Mouse (Mus musculus) forelimb bud, embryonic 11.5 days (tissue): ENCODE results near the gene Myh2.
A peak's percentile ranks its signal among the peaks of the same experiment; 100 is the strongest.

Source experiments
- DNase-seq: peaks from one replicate; pipeline ENCODE4 v3.0.0-alpha.2; 2012; ENCODE audit warnings: low read depth, low spot score

Myh2 gene

DNA sequence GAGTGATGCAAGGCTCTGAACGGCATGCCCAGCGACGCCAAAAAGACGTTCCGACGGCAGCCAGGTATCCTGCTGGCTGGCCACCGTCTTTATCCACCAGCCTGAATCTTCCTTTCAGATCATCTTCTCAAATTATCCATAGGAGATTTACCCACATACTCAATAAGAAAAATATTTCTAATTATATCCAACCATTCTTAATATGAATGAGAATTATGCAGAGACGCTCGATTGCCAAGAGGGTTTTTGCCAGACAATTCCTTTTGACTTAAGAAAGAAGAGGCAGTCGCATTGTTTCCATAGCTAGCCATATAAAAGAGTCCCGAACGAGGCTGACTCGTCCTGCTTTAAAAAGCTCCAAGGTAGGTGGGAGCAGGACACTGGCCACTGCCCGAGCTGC, at the start of gene Myh2:
Myh2 (plus strand) TSS at position 301 of the 400 bp plus-strand sequence.
- no peak for DNase-seq

GRCm38 (mm10) chr11:67124943-67125342, 45.9 kb upstream of the Myh2 start:
- no peak for DNase-seq

- DNase-seq = no peak
These were observed 45.5 kb upstream of the Myh2 start for GRCm38 (mm10) chr11:67125361-67125760.

GRCm38 (mm10) chr11:67133526-67133925, 37.3 kb upstream of the Myh2 start:
- DNase-seq = no peak

- no peak for DNase-seq
These were observed 36.2 kb upstream of the Myh2 start for GRCm38 (mm10) chr11:67134654-67135053.

- DNase-seq = no peak
These were observed 35.3 kb upstream of the Myh2 start for GRCm38 (mm10) chr11:67135532-67135931.

DNA sequence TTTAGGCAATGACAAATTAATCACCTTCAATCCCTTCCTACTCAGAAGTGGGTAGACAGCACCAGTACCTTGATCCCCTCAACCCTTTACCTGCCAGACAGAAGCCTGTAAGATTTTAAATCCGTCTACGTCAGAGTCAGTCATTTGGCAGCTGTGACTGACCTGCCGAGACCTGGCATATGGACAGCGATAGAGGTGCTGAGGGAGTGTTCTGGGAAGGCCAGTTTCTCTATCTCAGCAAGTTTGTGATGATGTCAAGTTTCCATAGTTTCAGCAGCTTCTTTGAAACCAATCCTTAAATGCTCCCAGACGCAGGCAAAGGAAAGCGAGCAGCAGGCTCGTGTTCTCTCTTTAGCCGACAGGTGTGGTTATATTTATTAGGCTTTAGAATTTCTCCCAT, 31.3 kb upstream of the Myh2 start:
- DNase-seq = peak; percentile 8

GRCm38 (mm10) chr11:67140175-67140574, 30.7 kb upstream of the Myh2 start:
- no peak for DNase-seq

- DNase-seq = no peak
These were observed 29.8 kb upstream of the Myh2 start for GRCm38 (mm10) chr11:67141031-67141430.

DNA sequence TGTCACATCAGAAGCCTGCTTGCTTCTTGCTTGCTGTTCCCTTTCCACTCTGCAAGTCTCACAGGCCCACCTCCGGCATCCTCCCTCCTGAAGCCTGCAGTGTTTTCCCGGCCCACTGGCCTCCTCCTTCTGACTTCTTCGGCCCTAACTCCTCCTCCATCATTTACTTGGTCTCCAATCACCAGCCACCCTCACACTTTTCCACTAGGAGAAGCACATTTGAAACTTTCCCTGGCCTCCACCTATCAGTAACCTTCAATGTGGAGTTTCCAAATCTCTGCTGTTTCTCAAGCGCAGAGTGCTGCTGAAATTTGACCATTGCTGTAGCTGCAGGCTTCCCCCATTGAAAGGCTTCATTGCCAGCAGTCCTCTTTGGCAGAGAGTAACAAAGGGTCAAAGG, 28.8 kb upstream of the Myh2 start:
- DNase-seq = peak; percentile 6

DNA sequence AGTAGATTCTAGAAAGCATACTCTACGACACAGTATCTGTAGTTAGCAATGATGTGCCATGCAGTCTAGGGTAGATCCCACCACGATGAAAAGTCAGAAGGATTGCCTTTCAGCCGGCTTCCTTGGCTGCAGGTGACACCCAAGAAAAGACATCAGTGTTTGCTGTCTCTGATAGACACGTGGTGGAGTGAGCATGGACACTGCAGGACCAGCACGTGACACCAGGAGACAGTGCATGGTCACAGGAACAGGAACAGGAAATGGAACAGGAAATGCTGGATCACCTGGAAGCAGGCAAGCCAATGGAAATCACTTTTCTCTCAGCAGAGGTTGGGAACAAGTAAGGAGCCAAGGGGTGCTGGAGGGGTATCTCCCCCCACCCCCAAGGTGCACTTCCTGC, 27.8 kb upstream of the Myh2 start:
- DNase-seq = no peak

GRCm38 (mm10) chr11:67143863-67144498, 26.8 kb upstream of the Myh2 start:
- DNase-seq = no peak

DNA sequence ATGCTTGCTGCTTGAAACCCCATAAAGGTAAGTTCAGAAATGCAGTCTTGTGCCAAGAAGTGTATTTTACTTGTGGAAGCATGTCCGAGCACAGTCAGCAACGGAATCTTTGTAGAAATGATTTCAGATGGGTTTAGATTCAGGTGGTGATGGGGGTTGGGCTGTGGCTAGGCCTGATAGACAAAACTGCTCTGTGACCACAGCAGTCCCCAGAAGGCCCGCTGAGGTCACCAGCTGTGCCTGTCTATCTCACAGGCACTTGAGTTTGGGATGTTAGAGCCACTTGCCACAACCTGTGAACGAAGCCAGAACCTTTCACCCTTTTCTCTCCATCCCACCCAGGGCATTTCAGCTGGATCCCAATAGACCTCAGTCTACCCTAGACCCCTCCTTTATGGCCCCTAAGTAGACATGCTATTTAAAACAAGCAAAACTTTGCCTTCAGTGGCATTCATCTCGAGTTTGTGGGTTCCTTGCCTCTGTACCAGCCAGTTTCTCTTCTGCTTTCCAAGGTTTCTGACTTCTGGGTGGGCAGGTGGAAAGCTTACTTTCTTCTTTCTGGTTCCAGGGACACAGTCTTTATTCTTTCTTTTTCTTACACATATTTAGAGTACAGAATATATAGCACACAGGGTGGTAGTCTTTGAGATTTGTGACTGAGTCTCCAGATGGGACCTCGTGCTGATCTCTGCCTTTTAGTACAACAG, 26.1 kb upstream of the Myh2 start:
- DNase-seq = no peak

- DNase-seq = no peak
These were observed 25.1 kb upstream of the Myh2 start for GRCm38 (mm10) chr11:67145482-67146408.

GRCm38 (mm10) chr11:67146409-67147282, 24.2 kb upstream of the Myh2 start:
- DNase-seq = no peak

DNA sequence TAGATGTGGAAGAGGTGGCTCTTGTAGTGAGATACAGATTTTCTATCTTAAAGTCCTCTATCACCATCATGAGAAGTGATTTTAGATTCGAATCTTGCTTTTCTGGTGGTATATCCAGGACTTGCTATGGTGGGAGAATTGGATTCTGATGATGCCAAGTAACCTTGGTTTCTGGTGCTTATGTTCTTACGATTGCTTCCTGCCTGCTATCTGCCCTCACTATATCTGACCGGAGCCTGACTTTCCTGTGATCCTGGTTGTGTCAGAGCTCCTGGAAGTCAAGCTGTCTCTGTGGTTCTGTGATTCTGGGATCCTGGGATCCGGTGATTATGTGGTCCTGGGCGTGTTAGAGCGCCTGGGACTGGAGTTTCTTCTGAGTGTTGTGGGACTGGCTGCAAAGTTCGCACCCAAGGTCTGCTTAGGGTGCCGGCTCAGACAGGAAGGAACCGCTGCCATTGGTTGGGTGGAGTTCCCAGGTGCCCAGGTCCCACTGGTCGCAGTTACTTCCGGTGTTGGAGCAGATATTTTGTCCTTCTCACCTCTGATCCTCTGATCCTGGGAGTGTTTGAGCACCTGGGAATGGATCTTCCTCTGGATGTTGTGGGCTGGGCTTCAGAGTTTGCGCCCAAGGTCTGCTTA, 23.4 kb upstream of the Myh2 start:
- no peak for DNase-seq

DNA sequence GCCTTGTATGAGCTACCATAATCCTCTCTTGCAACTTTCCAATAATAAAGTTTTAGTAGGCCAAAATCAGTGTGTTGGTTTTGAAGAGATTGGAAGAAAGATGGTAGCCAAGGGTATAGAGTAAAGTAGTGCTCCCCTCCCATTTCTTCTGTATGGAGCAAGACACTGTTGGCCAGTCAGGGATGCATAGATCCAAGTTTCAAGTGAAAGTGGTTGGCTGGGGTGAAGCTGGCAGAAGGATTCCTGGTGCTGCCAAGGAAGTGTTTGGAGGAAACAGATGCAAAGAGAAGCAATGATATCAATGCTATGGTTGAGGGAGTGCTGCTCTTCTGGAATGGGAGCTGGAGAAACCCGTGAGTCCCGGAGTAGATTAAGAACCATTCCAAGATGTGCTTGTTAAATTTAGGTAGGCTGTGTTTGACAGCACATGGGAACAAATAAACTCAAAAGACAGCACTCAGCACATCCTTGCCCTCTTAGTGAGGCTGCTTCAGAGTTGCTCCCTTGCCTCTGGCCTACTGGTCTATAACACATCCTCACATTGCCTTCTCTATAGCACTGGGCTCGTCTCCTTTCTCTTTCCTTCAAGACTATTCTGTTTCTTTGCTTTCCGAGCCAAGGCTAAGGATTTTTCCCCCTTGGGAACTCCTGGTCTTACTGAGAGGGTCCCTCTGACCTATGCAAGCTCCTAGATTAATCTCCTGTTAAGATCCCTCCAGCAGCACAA, 22.4 kb upstream of the Myh2 start:
- no peak for DNase-seq

- DNase-seq = no peak
These were observed 20.6 kb upstream of the Myh2 start for GRCm38 (mm10) chr11:67150237-67150636.

GRCm38 (mm10) chr11:67151159-67151558, 19.7 kb upstream of the Myh2 start:
- no peak for DNase-seq
